Mouse (Mus musculus) thymus, adult 2 months (tissue): ENCODE measurements around the gene Lama5. TPM values are rescaled to one million over a fixed set of nuclear protein-coding genes. Genes with fewer than 3 reads are reported as not detected.

Experiments
- DNase-seq: peaks from one replicate; pipeline ENCODE4 v3.0.0; 2021
- H3K27ac ChIP-seq: fragments of 200-500 bp; 2 replicates; pipeline ENCODE4 v1.5.1; 2012; ENCODE audit warnings: low read length, control low read depth; ENCODE audit not compliant: control insufficient read depth, insufficient read depth
- H3K27me3 ChIP-seq: fragments of 200-500 bp; 2 replicates; pipeline ENCODE4 v1.6.1; 2012; ENCODE audit warnings: mild to moderate bottlenecking, low read length, moderate library complexity, mixed read lengths; ENCODE audit not compliant: control insufficient read depth, insufficient read depth
- H3K36me3 ChIP-seq: fragments of 200-500 bp; 2 replicates; pipeline ENCODE4 v1.6.1; 2012; ENCODE audit warnings: mild to moderate bottlenecking, low read length, moderate library complexity; ENCODE audit not compliant: control insufficient read depth, insufficient read depth
- H3K4me1 ChIP-seq: fragments of 200-500 bp; replicated peaks from 2 replicates; pipeline ENCODE4 v1.6.1; 2012; ENCODE audit warnings: low read length; ENCODE audit not compliant: control insufficient read depth, insufficient read depth
- H3K4me3 ChIP-seq: fragments of 200-500 bp; 2 replicates; pipeline ENCODE4 v1.5.1; 2012; ENCODE audit warnings: mild to moderate bottlenecking, low read length, control low read depth, moderate library complexity; ENCODE audit not compliant: control insufficient read depth, insufficient read depth
- CTCF ChIP-seq: fragments of 200-500 bp; IDR thresholded peaks from 2 replicates; pipeline ENCODE4 v1.5.1; 2012; ENCODE audit warnings: mild to moderate bottlenecking, control low read depth, low read length, moderate library complexity, borderline replicate concordance; ENCODE audit not compliant: control insufficient read depth, poor library complexity, insufficient read depth; ENCODE audit errors: extremely low read depth
- POLR2A ChIP-seq: fragments of 200-500 bp; IDR thresholded peaks from 2 replicates; pipeline ENCODE4 v1.6.1; 2012; ENCODE audit warnings: mild to moderate bottlenecking, low read length, control low read depth, moderate library complexity; ENCODE audit not compliant: control insufficient read depth, poor library complexity, insufficient read depth; ENCODE audit errors: extremely low read depth
- WGBS: fragments of 180-500 bp; shearing (Covaris S2); methylation state at CpG from one replicate; pipeline ENCODE4 v1.1.7; 2018; 5-methylcytosine and 5-hydroxymethylcytosine counted together
- polyA plus RNA-seq: library from polyadenylated mRNA; depleted of rRNA; stranded (reverse); fragments of >200 nt; gene quantifications from 2 replicates; pipeline ENCODE4 v1.2.3, GENCODE M21; 2012

Lama5 gene
- polyA plus RNA-seq, 1 experiment = 13.1 TPM

DNA sequence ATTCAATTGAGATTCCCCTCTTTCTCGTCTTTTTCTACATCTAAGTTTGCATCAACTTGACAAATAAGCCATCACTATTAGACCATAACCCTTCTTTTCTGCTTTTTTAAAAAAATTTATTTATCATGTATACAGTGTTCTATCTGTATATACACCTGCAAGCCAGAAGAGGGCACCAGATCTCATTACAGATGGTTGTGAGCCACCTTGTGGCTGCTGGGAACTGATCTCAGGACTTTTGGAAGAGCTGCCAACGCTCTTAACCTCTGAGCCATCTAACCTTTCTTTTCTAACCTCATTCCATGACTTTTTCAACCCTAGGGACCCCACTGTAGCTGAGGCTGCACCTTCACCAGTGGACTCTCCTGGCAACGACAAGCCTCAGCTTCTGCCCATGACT is 13.4 kb downstream of the Lama5 start:
- 92% methylated on average over 3 of the region's 3 CpGs for WGBS
- no peaks in the 10 kb centered on the region for H3K27me3 ChIP-seq
- H3K36me3 ChIP-seq = no peaks in the 10 kb centered on the region
- no peak overlapping the region for H3K4me3 ChIP-seq
- TF ChIP-seq POLR2A (no peak), CTCF (no peak)
- no peak overlapping the region for H3K27ac ChIP-seq
- no peaks in the 10 kb centered on the region for H3K4me1 ChIP-seq
- no peak for DNase-seq

DNA sequence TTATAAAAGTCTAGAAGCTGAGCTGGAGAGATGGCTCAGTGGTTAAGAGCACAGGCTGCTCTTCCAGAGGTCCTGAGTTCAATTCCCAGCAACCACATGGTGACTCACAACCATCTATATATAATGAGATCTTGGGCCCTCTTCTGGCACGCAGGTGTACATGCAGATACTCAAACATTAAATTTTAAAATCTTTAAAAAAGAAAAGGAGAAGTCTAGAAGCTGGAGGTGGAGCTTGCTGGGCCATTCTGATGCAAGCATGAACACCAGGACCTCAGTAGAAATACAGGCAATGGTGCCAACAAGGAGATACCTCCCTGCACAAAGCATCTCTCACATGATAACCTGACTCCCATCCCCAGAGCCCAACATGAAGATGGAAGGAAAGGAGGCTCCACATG is 16.7 kb downstream of the Lama5 start:
- no peak overlapping the region for H3K27ac ChIP-seq
- no peak overlapping the region for H3K4me3 ChIP-seq
- no peaks in the 10 kb centered on the region for H3K36me3 ChIP-seq
- WGBS = 55% methylated on average over 1 of the region's 1 CpGs
- no peaks in the 10 kb centered on the region for H3K4me1 ChIP-seq
- TF ChIP-seq POLR2A = no peak
- DNase-seq = no peak
- H3K27me3 ChIP-seq = no peaks in the 10 kb centered on the region

DNA sequence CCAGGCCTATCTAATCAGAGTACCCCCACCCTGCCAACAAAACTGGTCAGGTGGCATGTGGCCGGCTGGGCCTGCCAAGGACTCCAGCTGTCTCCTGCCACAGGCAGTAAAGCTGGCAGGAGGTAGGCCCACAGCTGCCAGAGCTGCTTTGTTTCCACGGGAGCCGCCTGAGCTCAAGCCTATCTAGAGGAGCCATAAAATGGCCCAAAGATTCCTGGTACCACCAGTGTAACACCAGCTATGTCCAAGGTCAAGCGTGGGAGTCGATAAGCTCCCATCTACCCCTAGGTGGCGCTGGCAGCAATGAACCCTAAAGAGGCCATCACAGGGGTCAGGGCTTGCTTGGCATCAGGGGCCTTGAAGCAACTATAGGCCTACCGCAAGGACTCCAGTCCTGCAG is 17.8 kb downstream of the Lama5 start:
- peak; percentile 23 for DNase-seq
- Histone ChIP-seq H3K27ac (no peak overlapping the region), H3K4me3 (no peak overlapping the region), H3K36me3 (no peaks in the 10 kb centered on the region), H3K27me3 (no peaks in the 10 kb centered on the region), H3K4me1 (no peaks in the 10 kb centered on the region)
- 93% methylated on average over 7 of the region's 7 CpGs for WGBS
- TF ChIP-seq CTCF (peak; percentile 54; the same call in 1 of the 2 replicates), POLR2A (no peak)

DNA sequence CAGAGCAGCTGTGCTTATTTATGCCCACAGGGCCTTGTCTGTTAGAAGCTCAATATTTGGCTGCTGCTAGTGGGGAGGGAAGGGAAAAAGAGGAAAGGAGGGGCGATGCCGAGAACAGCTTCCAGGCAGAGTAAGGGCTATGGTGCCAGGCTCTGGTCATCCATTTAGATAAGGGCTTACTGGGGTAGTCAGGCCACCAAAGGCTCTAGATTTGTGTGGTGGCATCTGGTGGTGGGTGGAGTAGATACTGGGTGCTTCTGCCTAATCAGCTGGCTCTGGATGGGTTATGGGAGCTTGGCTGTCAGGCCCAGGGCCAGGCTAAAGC is 19.7 kb downstream of the Lama5 start:
- no peaks in the 10 kb centered on the region for H3K4me1 ChIP-seq
- no peaks in the 10 kb centered on the region for H3K36me3 ChIP-seq
- H3K4me3 ChIP-seq = no peak overlapping the region
- no peak for DNase-seq
- TF ChIP-seq POLR2A (no peak), CTCF (no peak)
- H3K27ac ChIP-seq = no peak overlapping the region
- H3K27me3 ChIP-seq = no peaks in the 10 kb centered on the region
- WGBS = 93% methylated on average over 2 of the region's 2 CpGs

DNA sequence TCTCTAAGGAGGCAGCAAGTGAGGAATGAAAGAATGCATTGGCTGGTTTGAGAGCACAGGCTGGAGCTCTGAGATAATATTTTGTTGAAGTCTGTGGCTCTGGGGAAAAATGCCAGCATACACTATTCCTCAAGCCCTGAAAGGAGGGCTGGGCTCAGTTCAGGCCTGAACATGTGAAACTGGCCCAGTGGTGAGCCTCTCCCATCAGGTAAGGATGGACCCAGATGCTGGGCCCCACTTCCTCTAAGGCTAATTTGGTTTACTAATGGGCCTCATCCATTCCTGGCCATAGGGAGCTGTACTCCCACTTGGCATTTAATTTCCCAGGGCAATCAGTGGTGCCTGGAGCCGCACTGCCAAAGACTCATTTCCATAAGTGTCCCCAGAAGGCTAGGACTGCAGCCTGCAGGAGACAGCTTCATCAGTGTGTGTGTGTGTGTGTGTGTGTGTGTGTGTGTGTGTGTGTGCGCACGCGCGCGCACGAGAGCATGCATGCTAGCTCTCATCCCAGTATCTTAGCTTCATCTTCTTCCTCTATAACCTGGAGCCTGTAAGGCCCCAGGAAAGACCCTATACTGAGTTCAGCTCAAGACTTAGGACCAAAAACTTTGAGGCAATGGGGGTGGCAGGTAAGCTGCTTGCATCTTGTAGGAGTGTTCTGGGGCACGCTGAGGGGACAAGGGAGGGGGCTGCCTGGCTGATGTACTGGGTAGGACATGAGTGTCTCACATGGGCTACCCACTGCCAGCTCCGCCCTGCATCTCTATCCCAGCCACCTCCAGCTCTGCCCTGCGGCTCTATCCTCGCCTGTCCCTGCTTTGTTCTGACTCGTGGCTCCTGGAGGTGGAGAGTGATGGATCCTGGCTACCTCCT is 20.3 kb downstream of the Lama5 start:
- no peak for TF ChIP-seq CTCF
- TF ChIP-seq POLR2A = no peak
- 95% methylated on average over 12 of the region's 12 CpGs for WGBS
- no peak for DNase-seq
- no peak overlapping the region for H3K4me3 ChIP-seq
- H3K36me3 ChIP-seq = no peaks in the 10 kb centered on the region
- H3K4me1 ChIP-seq = no peaks in the 10 kb centered on the region
- H3K27ac ChIP-seq = no peak overlapping the region
- H3K27me3 ChIP-seq = no peaks in the 10 kb centered on the region

DNA sequence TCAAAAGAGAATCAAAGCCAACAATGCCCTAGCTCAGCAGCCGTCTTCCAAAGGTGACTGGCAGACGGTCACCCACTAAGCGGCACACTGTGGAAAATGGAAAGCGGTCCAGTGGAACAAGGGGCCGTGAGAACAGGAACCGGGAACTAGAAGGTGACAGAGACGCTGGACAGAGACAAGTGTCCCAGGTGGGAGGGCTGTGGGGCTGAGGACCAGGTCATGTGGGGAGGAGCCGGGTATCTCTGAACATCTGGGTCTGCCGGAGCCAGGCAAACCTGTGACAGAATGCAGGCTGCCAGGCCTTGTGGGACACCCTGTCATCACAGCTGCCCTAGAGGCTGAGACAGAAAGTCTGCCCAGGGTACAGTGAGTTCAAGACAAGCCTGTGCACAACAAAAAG is 21.2 kb downstream of the Lama5 start:
- no peaks in the 10 kb centered on the region for H3K36me3 ChIP-seq
- no peaks in the 10 kb centered on the region for H3K4me1 ChIP-seq
- TF ChIP-seq POLR2A (no peak), CTCF (no peak)
- no peak overlapping the region for H3K4me3 ChIP-seq
- H3K27me3 ChIP-seq = no peaks in the 10 kb centered on the region
- no peak overlapping the region for H3K27ac ChIP-seq
- no peak for DNase-seq
- 92% methylated on average over 9 of the region's 9 CpGs for WGBS

DNA sequence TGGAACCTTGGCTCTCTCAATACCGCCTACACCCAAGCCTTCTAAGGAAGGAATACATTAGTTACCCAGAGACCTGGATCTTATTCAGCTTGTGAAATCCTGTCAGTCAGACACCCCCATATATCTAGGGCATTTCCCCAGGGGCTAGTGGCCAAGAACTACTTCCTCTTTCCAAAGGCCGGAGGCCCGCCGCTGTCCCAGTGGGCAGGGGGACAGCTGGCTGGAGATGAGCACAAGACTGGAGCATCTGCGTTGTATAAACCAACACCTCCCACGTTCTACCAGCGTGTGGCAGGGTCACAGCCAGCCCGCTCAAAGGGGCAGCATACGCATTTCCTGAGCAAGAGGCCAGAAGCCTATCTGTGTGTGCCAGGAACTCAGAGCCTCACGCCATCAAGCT is 22.9 kb downstream of the Lama5 start:
- Histone ChIP-seq H3K4me3 (no peak overlapping the region), H3K27me3 (no peaks in the 10 kb centered on the region), H3K36me3 (no peaks in the 10 kb centered on the region), H3K27ac (no peak overlapping the region), H3K4me1 (no peaks in the 10 kb centered on the region)
- DNase-seq = no peak
- 25% methylated on average over 10 of the region's 10 CpGs for WGBS
- no peak for TF ChIP-seq CTCF
- TF ChIP-seq POLR2A = no peak
